Mouse (Mus musculus) ES-Bruce4 (cell line): ENCODE results near the gene Serbp1.

Source experiments
- CTCF ChIP-seq: IDR thresholded peaks from one replicate; pipeline ENCODE4 v1.8.1; 2011; ENCODE audit warnings: low read depth, low read length
- EP300 ChIP-seq: IDR thresholded peaks from 2 replicates; pipeline ENCODE4 v1.6.1; 2011; ENCODE audit warnings: low read depth, low read length; ENCODE audit not compliant: insufficient read depth
- POLR2A ChIP-seq: IDR thresholded peaks from one replicate; pipeline ENCODE4 v1.8.1; 2011; ENCODE audit warnings: low read length; ENCODE audit not compliant: insufficient read depth

- TF ChIP-seq CTCF (no peak), EP300 (no peak), POLR2A (no peak)
Observed at GRCm38 (mm10) chr6:67196821-67197220, 41.2 kb upstream of the Serbp1 start.
